Mouse (Mus musculus) embryo, embryonic 11 days (tissue): ENCODE data around the gene Bnip1.

ENCODE experiments used
- DNase-seq: peaks from one replicate; pipeline ENCODE4 v3.0.0-alpha.2; 2015

The Bnip1 gene

GRCm38 (mm10) chr17:26780750-26781571 lies at the start of gene Bnip1:
Gene Bnip1 (plus strand): TSS chr17:26781066.
- DNase-seq, result peak; percentile 90

- no peak for DNase-seq
Measured at GRCm38 (mm10) chr17:26742581-26742980, 38.3 kb upstream of the Bnip1 start.

GRCm38 (mm10) chr17:26743294-26743693 lies 37.6 kb upstream of the Bnip1 start:
- no peak for DNase-seq

- DNase-seq, result no peak
Measured at GRCm38 (mm10) chr17:26749975-26750374, 30.9 kb upstream of the Bnip1 start.

- no peak for DNase-seq
Measured at GRCm38 (mm10) chr17:26752297-26752696, 28.6 kb upstream of the Bnip1 start.

- no peak for DNase-seq
Measured at GRCm38 (mm10) chr17:26753476-26753875, 27.4 kb upstream of the Bnip1 start.

- no peak for DNase-seq
Measured at GRCm38 (mm10) chr17:26767100-26767753, 13.6 kb upstream of the Bnip1 start.

GRCm38 (mm10) chr17:26767754-26768124 lies 13.1 kb upstream of the Bnip1 start:
- DNase-seq, result no peak

GRCm38 (mm10) chr17:26776211-26776610 lies 4.7 kb upstream of the Bnip1 start:
- peak; percentile 7 for DNase-seq

- no peak for DNase-seq
Measured at GRCm38 (mm10) chr17:26778001-26778400, 2.9 kb upstream of the Bnip1 start.

GRCm38 (mm10) chr17:26778430-26779100 lies 2.3 kb upstream of the Bnip1 start:
- no peak for DNase-seq

GRCm38 (mm10) chr17:26779471-26779870 lies 1.4 kb upstream of the Bnip1 start:
- DNase-seq, result no peak

- no peak for DNase-seq
Measured at GRCm38 (mm10) chr17:26781610-26782043, 761 bp downstream of the Bnip1 start.

GRCm38 (mm10) chr17:26784525-26784924 lies 3.7 kb downstream of the Bnip1 start:
- DNase-seq, result no peak

GRCm38 (mm10) chr17:26786586-26786985 lies 5.7 kb downstream of the Bnip1 start:
- DNase-seq, result no peak

GRCm38 (mm10) chr17:26788986-26789385 lies 8.1 kb downstream of the Bnip1 start:
- no peak for DNase-seq

GRCm38 (mm10) chr17:26789460-26790268 lies 8.8 kb downstream of the Bnip1 start:
- no peak for DNase-seq

GRCm38 (mm10) chr17:26790269-26791214 lies 9.7 kb downstream of the Bnip1 start:
- DNase-seq, result no peak

GRCm38 (mm10) chr17:26791580-26791979 lies 10.7 kb downstream of the Bnip1 start:
- DNase-seq, result no peak

- no peak for DNase-seq
Measured at GRCm38 (mm10) chr17:26792096-26792495, 11.2 kb downstream of the Bnip1 start.

- no peak for DNase-seq
Measured at GRCm38 (mm10) chr17:26793068-26793765, 12.4 kb downstream of the Bnip1 start.
